Mouse (Mus musculus) spleen, postnatal 36 days (tissue): ENCODE measurements at regions not wholly inside any gene's neighbourhood (a gene's known extent, or its start where the extent isn't known, plus 50 kb on each side); places are given as distances from the start of the nearest gene placed in this dataset.

Experiments
- DNase-seq, 2 experiments: peaks; one replicate each; pipeline ENCODE4 v3.0.0; 2022; ENCODE audit warnings: low spot score in 2 of 2, mixed read lengths in 1 of 2

- no peak for DNase-seq
These were observed 598.2 kb downstream of the 9430069I07Rik start for GRCm38 (mm10) chr15:33759496-33759895.

DNA sequence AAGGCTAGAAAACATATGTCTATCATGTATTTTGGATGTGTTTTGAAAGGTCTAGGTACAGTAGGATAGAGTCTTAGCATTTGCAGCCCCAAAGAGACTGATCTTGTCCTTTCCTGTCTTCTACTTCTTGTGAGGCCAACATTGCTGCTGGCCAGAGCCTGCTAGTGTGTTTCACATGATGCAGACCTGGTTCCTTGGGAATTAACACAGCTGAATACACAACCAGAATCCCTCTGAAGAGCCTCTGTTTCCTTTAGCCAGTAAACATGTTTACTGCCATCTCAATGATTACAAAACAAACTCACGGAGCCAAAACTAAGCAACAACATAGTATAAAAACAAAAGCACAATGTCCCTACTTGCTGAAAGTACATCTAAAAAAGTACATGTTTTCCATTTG is 598.9 kb downstream of the 9430069I07Rik start:
- no peak for DNase-seq
